Mouse (Mus musculus) thymus, adult 2 months (tissue): ENCODE measurements around the gene Gm15737. TPM values are rescaled to one million over a fixed set of nuclear protein-coding genes. Genes with fewer than 3 reads are reported as not detected.

Source experiments
- DNase-seq: peaks from one replicate; pipeline ENCODE4 v3.0.0; 2021
- H3K27ac ChIP-seq: fragments of 200-500 bp; 2 replicates; pipeline ENCODE4 v1.5.1; 2012; ENCODE audit warnings: low read length, control low read depth; ENCODE audit not compliant: control insufficient read depth, insufficient read depth
- H3K27me3 ChIP-seq: fragments of 200-500 bp; 2 replicates; pipeline ENCODE4 v1.6.1; 2012; ENCODE audit warnings: mild to moderate bottlenecking, low read length, moderate library complexity, mixed read lengths; ENCODE audit not compliant: control insufficient read depth, insufficient read depth
- H3K36me3 ChIP-seq: fragments of 200-500 bp; 2 replicates; pipeline ENCODE4 v1.6.1; 2012; ENCODE audit warnings: mild to moderate bottlenecking, low read length, moderate library complexity; ENCODE audit not compliant: control insufficient read depth, insufficient read depth
- H3K4me1 ChIP-seq: fragments of 200-500 bp; replicated peaks from 2 replicates; pipeline ENCODE4 v1.6.1; 2012; ENCODE audit warnings: low read length; ENCODE audit not compliant: control insufficient read depth, insufficient read depth
- H3K4me3 ChIP-seq: fragments of 200-500 bp; 2 replicates; pipeline ENCODE4 v1.5.1; 2012; ENCODE audit warnings: mild to moderate bottlenecking, low read length, control low read depth, moderate library complexity; ENCODE audit not compliant: control insufficient read depth, insufficient read depth
- CTCF ChIP-seq: fragments of 200-500 bp; IDR thresholded peaks from 2 replicates; pipeline ENCODE4 v1.5.1; 2012; ENCODE audit warnings: mild to moderate bottlenecking, control low read depth, low read length, moderate library complexity, borderline replicate concordance; ENCODE audit not compliant: control insufficient read depth, poor library complexity, insufficient read depth; ENCODE audit errors: extremely low read depth
- POLR2A ChIP-seq: fragments of 200-500 bp; IDR thresholded peaks from 2 replicates; pipeline ENCODE4 v1.6.1; 2012; ENCODE audit warnings: mild to moderate bottlenecking, low read length, control low read depth, moderate library complexity; ENCODE audit not compliant: control insufficient read depth, poor library complexity, insufficient read depth; ENCODE audit errors: extremely low read depth
- WGBS: fragments of 180-500 bp; shearing (Covaris S2); methylation state at CpG from one replicate; pipeline ENCODE4 v1.1.7; 2018; 5-methylcytosine and 5-hydroxymethylcytosine counted together
- polyA plus RNA-seq: library from polyadenylated mRNA; depleted of rRNA; stranded (reverse); fragments of >200 nt; gene quantifications from 2 replicates; pipeline ENCODE4 v1.2.3, GENCODE M21; 2012

Gene Gm15737
- polyA plus RNA-seq, 1 experiment, result not detected

DNA sequence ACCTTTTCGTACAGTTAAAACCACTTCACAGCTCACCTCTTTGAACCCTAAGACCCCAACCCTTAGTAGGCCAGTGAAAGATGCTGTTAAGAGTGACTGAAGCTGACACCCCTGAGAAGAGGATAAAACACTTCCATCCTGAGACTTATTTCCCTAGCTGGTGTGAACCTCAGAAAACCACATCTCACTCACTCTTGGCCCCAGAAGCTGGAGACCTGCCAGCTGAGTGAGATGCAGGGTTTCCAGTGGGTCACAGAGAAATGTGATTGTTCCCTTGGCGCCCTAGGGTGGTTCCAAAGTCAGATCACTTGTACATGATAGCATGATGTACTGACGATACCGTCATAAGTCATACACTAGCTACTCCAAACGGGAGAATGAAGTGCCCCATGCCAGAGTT lies 13.3 kb downstream of the Gm15737 start:
- H3K4me1 ChIP-seq, result no peaks in the 10 kb centered on the region
- H3K27me3 ChIP-seq, result no peaks in the 10 kb centered on the region
- WGBS, result 46% methylated on average over 5 of the region's 5 CpGs
- no peak overlapping the region for H3K27ac ChIP-seq
- no peaks in the 10 kb centered on the region for H3K36me3 ChIP-seq
- no peak for DNase-seq
- no peak for TF ChIP-seq POLR2A
- no peak for TF ChIP-seq CTCF
- no peak overlapping the region for H3K4me3 ChIP-seq

DNA sequence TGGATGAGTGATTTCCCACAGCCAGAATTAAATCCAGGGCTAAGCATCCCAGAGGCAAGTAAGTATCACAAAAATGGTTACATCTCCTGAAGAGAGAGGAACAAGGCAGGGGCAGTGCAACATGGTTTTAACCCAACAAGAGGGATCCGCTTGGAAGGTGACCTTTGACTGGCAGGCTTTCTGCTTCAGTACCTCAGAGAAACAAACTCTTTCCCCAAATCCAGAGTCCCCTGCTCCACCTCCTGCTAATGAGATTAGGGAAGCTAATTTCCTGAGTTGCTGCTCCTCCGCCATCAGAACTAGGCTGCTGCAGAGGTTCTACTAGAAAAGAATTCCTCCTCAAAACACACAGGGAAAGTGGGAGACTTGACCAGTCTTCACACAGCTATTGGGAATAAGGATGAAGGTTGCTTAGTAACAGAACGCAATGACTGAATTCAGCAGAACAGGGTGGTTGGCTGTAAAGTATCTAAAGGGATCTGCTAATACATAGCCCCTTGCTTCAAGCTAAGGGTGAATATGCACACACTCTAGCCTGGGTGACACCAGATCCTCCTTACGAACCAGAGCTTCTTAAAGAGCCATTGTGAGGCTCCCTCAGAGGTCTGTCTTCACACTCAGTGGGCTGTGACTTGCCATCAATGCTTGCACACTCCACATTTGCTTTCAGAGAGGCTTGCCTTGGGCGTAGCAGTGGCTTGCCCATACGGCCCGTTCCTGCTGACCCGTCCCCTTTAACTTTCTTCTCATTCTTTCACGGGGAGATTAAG lies 14.2 kb downstream of the Gm15737 start:
- 91% methylated on average over 9 of the region's 9 CpGs for WGBS
- DNase-seq, result no peak
- no peak overlapping the region for H3K4me3 ChIP-seq
- no peaks in the 10 kb centered on the region for H3K36me3 ChIP-seq
- TF ChIP-seq POLR2A, result no peak
- no peak for TF ChIP-seq CTCF
- no peak overlapping the region for H3K27ac ChIP-seq
- H3K27me3 ChIP-seq, result no peaks in the 10 kb centered on the region
- no peaks in the 10 kb centered on the region for H3K4me1 ChIP-seq

DNA sequence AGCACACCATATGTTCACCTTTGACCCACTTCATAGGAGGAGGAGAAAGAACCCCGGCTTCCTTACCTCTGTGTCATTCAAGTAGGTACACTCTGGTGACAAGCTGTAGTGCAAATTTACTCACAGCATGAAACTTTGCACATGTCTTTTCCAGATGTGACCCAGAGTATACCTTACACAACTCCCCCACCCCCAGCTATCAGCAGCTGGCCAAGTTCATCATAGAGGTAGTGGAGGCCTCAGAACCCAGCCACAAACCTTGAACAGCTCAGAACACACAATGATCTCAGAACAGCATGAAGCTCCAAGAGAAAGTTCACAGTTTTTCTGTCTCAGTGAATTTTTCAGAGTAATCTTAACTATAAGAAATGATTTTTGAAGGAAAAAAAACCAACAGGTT lies 22.4 kb downstream of the Gm15737 start:
- no peak overlapping the region for H3K4me3 ChIP-seq
- no peak overlapping the region for H3K27ac ChIP-seq
- H3K4me1 ChIP-seq, result no peaks in the 10 kb centered on the region
- no peaks in the 10 kb centered on the region for H3K27me3 ChIP-seq
- TF ChIP-seq POLR2A (no peak), CTCF (no peak)
- DNase-seq, result no peak
- H3K36me3 ChIP-seq, result no peaks in the 10 kb centered on the region
- WGBS, result 96% methylated on average over 1 of the region's 1 CpGs

DNA sequence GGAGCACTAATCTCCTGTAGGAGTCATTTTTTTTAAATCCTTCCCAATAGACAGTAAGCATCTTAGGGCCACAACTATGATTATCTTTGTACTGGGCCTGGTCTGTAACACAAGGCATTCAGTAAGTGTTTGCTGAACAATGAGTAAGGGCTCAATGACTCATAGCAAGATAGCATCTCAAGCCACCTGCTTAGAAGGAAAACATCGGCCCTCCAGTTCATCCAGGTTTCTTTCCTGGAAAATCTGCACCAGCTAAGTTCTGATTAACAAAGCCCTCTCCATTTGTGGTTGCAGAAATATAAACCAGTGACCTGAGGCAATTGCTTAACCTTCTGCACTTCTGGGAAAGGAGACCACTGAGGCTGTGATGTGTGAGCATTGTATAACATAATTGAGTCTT lies 34.9 kb downstream of the Gm15737 start:
- no peaks in the 10 kb centered on the region for H3K36me3 ChIP-seq
- H3K27me3 ChIP-seq, result no peaks in the 10 kb centered on the region
- no peak for DNase-seq
- WGBS, result 57% methylated on average over 1 of the region's 1 CpGs
- no peaks in the 10 kb centered on the region for H3K4me1 ChIP-seq
- no peak for TF ChIP-seq CTCF
- TF ChIP-seq POLR2A, result no peak
- H3K27ac ChIP-seq, result no peak overlapping the region
- no peak overlapping the region for H3K4me3 ChIP-seq

DNA sequence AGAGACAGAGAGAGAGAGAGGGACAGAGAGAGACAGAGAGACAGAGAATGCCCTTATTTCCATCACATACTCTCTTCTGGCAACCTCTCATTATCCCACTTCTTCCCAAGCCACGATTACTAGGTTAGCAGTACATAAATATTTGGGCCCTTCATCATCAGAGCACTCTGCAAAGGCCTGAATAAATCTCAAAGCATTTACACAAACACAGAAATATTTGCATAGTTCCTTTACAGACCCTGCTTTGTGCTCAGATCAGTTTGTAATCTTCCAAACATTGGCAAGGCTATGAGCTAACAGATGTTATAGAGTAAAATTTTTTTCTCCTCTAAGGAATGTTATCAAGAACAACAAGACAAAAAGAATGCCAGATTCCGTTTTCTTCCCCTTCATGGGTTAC lies 35.3 kb downstream of the Gm15737 start:
- TF ChIP-seq POLR2A (no peak), CTCF (no peak)
- Histone ChIP-seq H3K4me3 (no peak overlapping the region), H3K27me3 (no peaks in the 10 kb centered on the region), H3K4me1 (no peaks in the 10 kb centered on the region), H3K27ac (no peak overlapping the region), H3K36me3 (no peaks in the 10 kb centered on the region)
- 77% methylated on average over 2 of the region's 2 CpGs for WGBS
- DNase-seq, result no peak

DNA sequence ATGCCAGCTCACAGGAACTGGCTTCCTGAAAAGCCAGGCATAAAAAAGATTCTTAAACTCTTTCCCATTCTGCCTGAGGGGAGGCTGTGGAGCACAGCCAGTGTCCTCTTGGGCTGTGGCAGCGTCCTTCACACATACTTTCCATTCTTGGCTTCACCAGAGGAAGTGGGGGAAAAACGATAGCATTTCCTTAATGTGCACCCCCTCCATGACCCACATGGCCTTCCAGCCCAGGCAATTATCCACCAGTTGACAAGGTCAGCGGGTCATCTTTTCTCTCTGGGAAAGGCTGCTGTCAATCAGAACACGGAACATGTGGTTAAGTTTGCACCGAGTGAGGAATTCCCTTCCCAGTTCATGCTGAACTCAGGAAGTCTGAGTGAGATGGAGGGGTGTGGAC lies 36.8 kb downstream of the Gm15737 start:
- WGBS, result 32% methylated on average over 5 of the region's 5 CpGs
- no peaks in the 10 kb centered on the region for H3K27me3 ChIP-seq
- no peaks in the 10 kb centered on the region for H3K4me1 ChIP-seq
- H3K27ac ChIP-seq, result no peak overlapping the region
- DNase-seq, result no peak
- H3K4me3 ChIP-seq, result no peak overlapping the region
- no peaks in the 10 kb centered on the region for H3K36me3 ChIP-seq
- TF ChIP-seq POLR2A, result no peak
- TF ChIP-seq CTCF, result no peak

DNA sequence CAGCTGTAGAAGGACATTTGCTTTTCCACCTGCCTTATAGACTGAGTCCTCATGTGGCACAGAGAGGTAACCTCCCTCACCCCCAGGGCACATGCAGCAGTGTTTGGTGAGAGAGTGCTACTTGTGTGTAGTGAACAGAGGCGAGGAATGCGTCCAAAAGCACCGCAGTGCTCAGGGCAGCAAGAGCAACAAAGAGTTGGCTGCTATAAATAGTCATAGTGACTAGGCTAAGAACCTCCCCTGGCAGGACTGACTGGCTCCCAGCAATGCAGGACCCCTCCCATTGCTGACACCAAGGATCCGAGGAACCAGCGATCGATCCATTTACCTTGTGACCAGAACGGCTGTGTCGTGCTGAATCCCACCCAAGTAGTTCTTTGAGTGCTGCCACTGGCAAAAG lies 40.2 kb downstream of the Gm15737 start:
- WGBS, result 94% methylated on average over 8 of the region's 8 CpGs
- Histone ChIP-seq H3K4me1 (no peaks in the 10 kb centered on the region), H3K36me3 (no peaks in the 10 kb centered on the region), H3K27me3 (no peaks in the 10 kb centered on the region), H3K27ac (no peak overlapping the region), H3K4me3 (no peak overlapping the region)
- no peak for DNase-seq
- TF ChIP-seq CTCF, result no peak
- no peak for TF ChIP-seq POLR2A
